Mouse (Mus musculus): ENCODE measurements around the gene Gm28048. TPM values are rescaled to one million over a fixed set of nuclear protein-coding genes. Genes with fewer than 3 reads are reported as not detected.

Gene Gm28048
- polyA plus RNA-seq, 1 experiment from 2014 or later = 4.3 TPM

Other genes with a start within 250 kb of the Gm28048 start
- 2.3 and 5.5 TPM in 2 replicates for gene B3gnt2, start 121.1 kb downstream of the Gm28048 start, polyA plus RNA-seq (2015; fragmentation: Nextera tagmentation; extraction: Ambion mirVana)
- gene Zrsr1, start 10.1 kb downstream of the Gm28048 start, polyA plus RNA-seq (2015; fragmentation: Nextera tagmentation; extraction: Ambion mirVana) = 9.5 and 9.7 TPM in 2 replicates
- gene Commd1, start 292 bp upstream of the Gm28048 start, polyA plus RNA-seq (2015; fragmentation: Nextera tagmentation; extraction: Ambion mirVana) = 243 and 255 TPM in 2 replicates
- gene Cct4, start 8.4 kb upstream of the Gm28048 start, polyA plus RNA-seq (2015; fragmentation: Nextera tagmentation; extraction: Ambion mirVana) = 261 and 275 TPM in 2 replicates
- 3.2 and 5.3 TPM in 2 replicates for gene Fam161a, start 25.4 kb upstream of the Gm28048 start, polyA plus RNA-seq (2015; fragmentation: Nextera tagmentation; extraction: Ambion mirVana)